Comparison of ENCODE assay signal across 8 mouse cellular contexts in the genomic region with DNA sequence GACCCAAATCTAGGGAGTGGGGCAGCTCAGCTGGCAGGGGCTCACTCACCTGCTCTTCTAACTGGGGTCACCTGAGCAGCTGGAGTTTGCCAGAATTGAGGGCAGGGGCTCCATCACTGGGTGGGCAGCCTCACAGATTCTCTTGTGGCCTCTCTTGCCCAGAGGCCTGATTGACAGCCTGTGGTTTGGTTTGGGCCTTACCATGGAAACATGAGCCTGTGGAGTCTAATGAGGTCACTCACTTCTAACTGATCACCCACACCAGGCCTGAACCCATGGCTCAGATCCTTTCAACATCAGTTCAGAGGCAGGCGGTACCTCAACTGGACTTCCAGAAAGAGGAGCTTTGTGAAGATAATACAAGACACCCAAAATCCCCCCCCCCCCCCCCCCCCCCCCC. TPM values are rescaled to one million over a fixed set of nuclear protein-coding genes. Genes with fewer than 3 reads are reported as not detected.
DNase-seq lines count a peak whose midpoint lies in the region; ATAC-seq and TF ChIP-seq lines count a peak whose summit lies in the region.

No protein-coding gene starts in this region.

- no peak for DNase-seq in heart, embryonic 10.5 days (ENCODE audit: low spot score)
- DNase-seq in Muller cell, postnatal 12 days (ENCODE audit: inconsistent ontology term): peak; percentile 78
- no peak for DNase-seq in forebrain, postnatal 0 days
- peak; percentile 63 for DNase-seq in midbrain, embryonic 10.5 days (ENCODE audit: low spot score)
- no peak for DNase-seq in kidney, postnatal 10 days
- no peak for DNase-seq in right cerebral cortex, postnatal 14 days
- no peak for DNase-seq in layer of hippocampus, adult 8-10 months (ENCODE audit: low spot score in 2 of 2)

- no peaks in the 10 kb centered on the region for H3K9me3 ChIP-seq in heart, embryonic 10.5 days
- H3K9me3 ChIP-seq in heart, embryonic 11.5 days (replicated peaks; ENCODE audit: control insufficient read depth, low read length): no peaks in the 10 kb centered on the region
- no peaks in the 10 kb centered on the region for H3K9me3 ChIP-seq in forebrain, postnatal 0 days (ENCODE audit: low read length)
- no peaks in the 10 kb centered on the region for H3K9me3 ChIP-seq in midbrain, embryonic 10.5 days (replicated peaks)

- peak overlapping the region; percentile 22; the same call in 1 of the 2 replicates for H3K27ac ChIP-seq in heart, embryonic 10.5 days
- no peak overlapping the region for H3K27ac ChIP-seq in heart, embryonic 11.5 days (ENCODE audit: low read depth, low read length)
- peak overlapping the region; percentile 69 for H3K27ac ChIP-seq in forebrain, postnatal 0 days (ENCODE audit: low read depth, low read length)
- H3K27ac ChIP-seq in midbrain, embryonic 10.5 days (replicated peaks): peak overlapping the region; percentile 91

- H3K4me2 ChIP-seq in heart, embryonic 11.5 days: no peak overlapping the region
- no peak overlapping the region for H3K4me2 ChIP-seq in forebrain, postnatal 0 days (ENCODE audit: low read depth)

- H3K4me1 ChIP-seq in heart, embryonic 10.5 days: peaks cover 9% of the 10 kb centered on the region
- no peaks in the 10 kb centered on the region; the same call in 1 of the 2 replicates for H3K4me1 ChIP-seq in heart, embryonic 11.5 days (ENCODE audit: control insufficient read depth, insufficient read depth, low read length)
- H3K4me1 ChIP-seq in forebrain, postnatal 0 days (ENCODE audit: insufficient read depth): peaks cover 6% of the 10 kb centered on the region; the same call in 1 of the 2 replicates
- H3K4me1 ChIP-seq in midbrain, embryonic 10.5 days: peaks cover 36% of the 10 kb centered on the region

- no peaks in the 10 kb centered on the region for H3K27me3 ChIP-seq in heart, embryonic 10.5 days (ENCODE audit: insufficient read depth, poor library complexity, severe bottlenecking)
- no peaks in the 10 kb centered on the region for H3K27me3 ChIP-seq in heart, embryonic 11.5 days (ENCODE audit: control insufficient read depth, insufficient read depth, low read length)
- no peaks in the 10 kb centered on the region for H3K27me3 ChIP-seq in forebrain, postnatal 0 days (ENCODE audit: insufficient read depth, low read length)
- no peaks in the 10 kb centered on the region for H3K27me3 ChIP-seq in midbrain, embryonic 10.5 days (ENCODE audit: low read depth, poor library complexity, severe bottlenecking)

- no peak overlapping the region for H3K9ac ChIP-seq in heart, embryonic 11.5 days (ENCODE audit: low read depth, low read length)
- no peak overlapping the region for H3K9ac ChIP-seq in forebrain, postnatal 0 days

- WGBS in heart, embryonic 10.5 days: 80% methylated on average over 1 of the region's 1 CpGs
- WGBS in heart, embryonic 11.5 days (ENCODE audit: insufficient replicate concordance): 81% methylated on average over 1 of the region's 1 CpGs
- 28% methylated on average over 1 of the region's 1 CpGs for WGBS in forebrain, postnatal 0 days
- WGBS in midbrain, embryonic 10.5 days: 12% methylated on average over 1 of the region's 1 CpGs

- ATAC-seq in heart, embryonic 11.5 days (replicated peaks; ENCODE audit: insufficient number of reproducible peaks, low FRiP score, low TSS enrichment): no peak
- ATAC-seq in forebrain, postnatal 0 days: peak; percentile 19; the same call in 1 of the 2 replicates

- no peak for TF ChIP-seq CTCF in forebrain, postnatal 0 days (IDR thresholded peaks at IDR 0.05; ENCODE audit: low read depth)

- H3K36me3 ChIP-seq in heart, embryonic 10.5 days: no peaks in the 10 kb centered on the region
- H3K36me3 ChIP-seq in heart, embryonic 11.5 days (ENCODE audit: control insufficient read depth, insufficient read depth, low read length): no peaks in the 10 kb centered on the region
- H3K36me3 ChIP-seq in forebrain, postnatal 0 days (ENCODE audit: insufficient read depth): no peaks in the 10 kb centered on the region
- H3K36me3 ChIP-seq in midbrain, embryonic 10.5 days: no peaks in the 10 kb centered on the region

- no peak overlapping the region for H3K4me3 ChIP-seq in heart, embryonic 10.5 days
- no peak overlapping the region for H3K4me3 ChIP-seq in heart, embryonic 11.5 days (ENCODE audit: low read depth, low read length)
- H3K4me3 ChIP-seq in forebrain, postnatal 0 days (ENCODE audit: low read depth, low read length): no peak overlapping the region
- H3K4me3 ChIP-seq in midbrain, embryonic 10.5 days: peak overlapping the region; percentile 27

RNA-seq across cellular contexts. Expression of a gene that starts 33.9 kb away (rescaled TPM):
- polyA plus RNA-seq in heart, embryonic 10.5 days (2016; fragmentation: Nextera tagmentation; extraction: Ambion mirVana): 0.15 and 0.44 TPM in 2 replicates
- 0.08 and 0.11 TPM in 2 replicates for polyA plus RNA-seq in heart, embryonic 11.5 days (2014; fragmentation: Nextera tagmentation; extraction: Ambion mirVana)
- total RNA-seq in forebrain, postnatal 0 days (2014; rRNA removed): 0.24 and 0.62 TPM in 2 replicates
- polyA plus RNA-seq in forebrain, postnatal 0 days (2015; fragmentation: Nextera tagmentation; extraction: Ambion mirVana): 0.34 and 0.51 TPM in 2 replicates
- polyA plus RNA-seq in midbrain, embryonic 10.5 days (2016; fragmentation: Nextera tagmentation; extraction: Ambion mirVana): 0.93 and 1.0 TPM in 2 replicates
- total RNA-seq in layer of hippocampus, adult 8-10 months (2022): under 1 TPM; 0.18 to 0.49 (median 0.40) TPM

Comparison
In these comparisons a context has a peak if more than half of its experiments do, and no peak if none do; other contexts are left out.
1. DNase-seq: peak in Muller cell, postnatal 12 days (single experiment) and midbrain, embryonic 10.5 days (single experiment); none in heart, embryonic 10.5 days (single experiment), forebrain, postnatal 0 days (single experiment), kidney, postnatal 10 days (single experiment), right cerebral cortex, postnatal 14 days (single experiment) and layer of hippocampus, adult 8-10 months (0 of 2).